Mouse (Mus musculus) midbrain, embryonic 16.5 days (tissue): ENCODE results near the gene Gbp6. TPM values are rescaled to one million over a fixed set of nuclear protein-coding genes. Genes with fewer than 3 reads are reported as not detected.
"Not testable (repeated sequence)": the region's sequence is repeated elsewhere in the genome, so short reads cannot be mapped to it uniquely, and the experiment has no call there.

Experiments used
- ATAC-seq: fragments of 200-750 bp; cut with Nextera tagmentation; 2 replicates; pipeline ENCODE4 v1.8.0; 2017; ENCODE audit warnings: moderate TSS enrichment
- H3K27ac ChIP-seq: fragments of 300-500 bp; sonication (generic); 2 replicates; pipeline ENCODE4 v1.5.1; 2014; ENCODE audit warnings: mild to moderate bottlenecking, low read length, mixed read lengths
- H3K27me3 ChIP-seq: fragments of 300-500 bp; sonication (generic); 2 replicates; pipeline ENCODE4 v1.6.1; 2014; ENCODE audit warnings: low read depth, low read length, mixed read lengths; ENCODE audit not compliant: control insufficient read depth, insufficient read depth
- H3K36me3 ChIP-seq: fragments of 300-500 bp; sonication (generic); 2 replicates; pipeline ENCODE4 v1.6.1; 2014; ENCODE audit warnings: mild to moderate bottlenecking, low read length, moderate library complexity, mixed read lengths; ENCODE audit not compliant: control insufficient read depth, insufficient read depth
- H3K4me1 ChIP-seq: fragments of 300-500 bp; sonication (generic); 2 replicates; pipeline ENCODE4 v1.6.1; 2014; ENCODE audit warnings: mild to moderate bottlenecking, low read length, mixed read lengths; ENCODE audit not compliant: control insufficient read depth, insufficient read depth
- H3K4me2 ChIP-seq: fragments of 300-500 bp; sonication (generic); 2 replicates; pipeline ENCODE4 v1.6.1; 2014; ENCODE audit warnings: mild to moderate bottlenecking, low read length, mixed read lengths
- H3K4me3 ChIP-seq: fragments of 300-500 bp; sonication (generic); 2 replicates; pipeline ENCODE4 v1.5.1; 2014; ENCODE audit warnings: low read depth, mild to moderate bottlenecking, low read length, moderate library complexity, mixed read lengths
- H3K9ac ChIP-seq: fragments of 300-500 bp; sonication (generic); 2 replicates; pipeline ENCODE4 v1.6.1; 2014; ENCODE audit warnings: low read depth, low read length, mixed read lengths
- H3K9me3 ChIP-seq: fragments of 300-500 bp; sonication (generic); replicated peaks from 2 replicates; pipeline ENCODE4 v1.6.1; 2014; ENCODE audit warnings: mild to moderate bottlenecking, low read length, mixed read lengths; ENCODE audit not compliant: control insufficient read depth, poor library complexity, severe bottlenecking
- WGBS: fragments of 180-500 bp; shearing (Covaris S2); extraction: QIAGEN DNeasy Blood & Tissue Kit; methylation state at CpG from one replicate; pipeline ENCODE4 v1.1.7; 2014; 5-methylcytosine and 5-hydroxymethylcytosine counted together
- polyA plus RNA-seq: library from polyadenylated mRNA; unstranded; fragments of >200 nt; fragmentation: Nextera tagmentation; extraction: Ambion mirVana; gene quantifications from 2 replicates; pipeline ENCODE4 v1.2.1, GENCODE M21; 2015

The Gbp6 gene
- polyA plus RNA-seq, result 1.8 and 2.0 TPM in 2 replicates

DNA sequence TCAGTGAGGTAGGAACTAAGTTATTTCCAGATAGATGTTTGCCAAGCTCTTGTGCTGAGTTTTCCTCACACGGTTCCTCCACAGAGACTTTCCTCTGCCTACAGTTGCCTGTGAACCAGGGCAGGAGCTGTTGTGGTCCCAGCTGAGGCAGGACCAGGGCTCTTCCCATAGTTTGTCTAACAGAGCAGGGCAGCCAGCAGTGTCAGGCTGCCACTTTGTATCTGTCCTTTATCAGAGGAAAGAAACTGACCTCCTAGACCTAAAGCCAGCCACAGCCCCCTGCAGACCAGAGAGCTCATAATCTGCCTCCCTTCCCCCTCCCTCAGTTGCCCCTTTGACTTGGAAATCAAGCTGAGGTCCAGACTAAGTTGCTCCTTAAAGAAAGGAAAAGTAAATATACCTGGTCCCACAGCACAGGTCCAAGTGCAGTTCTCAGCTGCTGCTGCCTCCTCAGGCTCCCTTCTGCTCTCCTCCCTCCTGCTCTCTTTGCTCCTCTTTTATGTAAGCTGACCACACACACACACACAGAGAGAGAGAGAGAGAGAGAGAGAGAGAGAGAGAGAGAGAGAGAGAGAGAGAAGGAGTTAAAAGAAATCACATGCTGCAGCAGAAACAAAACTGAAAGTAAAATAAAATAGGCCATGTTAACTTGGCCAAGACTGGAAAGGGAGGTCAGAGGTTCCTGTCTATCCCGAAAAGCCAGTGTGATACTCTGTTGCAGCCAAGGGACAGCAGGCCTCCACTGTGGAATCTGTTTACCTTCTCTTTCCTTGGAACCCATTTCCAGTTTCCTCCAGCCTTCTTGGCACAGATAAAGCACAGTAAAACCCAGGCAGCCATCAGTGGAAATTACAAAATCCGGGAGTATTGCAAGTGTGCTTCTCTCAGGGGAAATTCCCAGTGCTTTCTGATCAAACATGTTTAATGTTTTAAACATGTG, at the start of gene Gbp6, which contains the start of gene Gm43302:
Gene Gbp6, minus strand, starts transcription at position 473 of the 940 bp plus-strand sequence.
Gene Gm43302, minus strand, starts transcription at position 470 of the 940 bp plus-strand sequence.
- H3K4me1 ChIP-seq, H3K4me2 ChIP-seq, H3K27me3 ChIP-seq, H3K4me3 ChIP-seq, H3K27ac ChIP-seq, H3K9me3 ChIP-seq, H3K36me3 ChIP-seq, ATAC-seq, H3K9ac ChIP-seq: not testable (repeated sequence)
- WGBS, result 40% methylated on average over 3 of the region's 3 CpGs

DNA sequence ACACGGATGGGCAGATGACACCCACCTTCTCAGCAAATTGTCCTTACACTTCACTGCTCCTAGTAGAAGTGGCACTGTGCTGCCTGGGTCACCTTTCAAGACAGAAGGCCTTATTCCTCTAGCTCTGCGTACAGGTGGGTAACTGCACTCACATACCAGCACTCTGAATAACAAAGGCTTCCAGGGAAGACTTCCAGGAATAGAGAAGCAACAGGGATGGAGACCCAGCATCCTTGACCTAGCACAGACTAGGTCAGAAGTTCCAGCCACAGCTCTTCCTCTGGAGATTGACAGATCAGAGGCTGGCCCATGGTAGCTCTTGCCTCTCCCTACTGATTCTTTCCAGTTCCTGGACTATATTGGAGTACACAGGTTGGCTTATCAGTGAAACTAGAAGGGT, 47.8 kb upstream of the Gbp6 start:
- H3K9ac ChIP-seq, result no peak overlapping the region
- H3K4me3 ChIP-seq, result no peak overlapping the region
- H3K27ac ChIP-seq, result no peak overlapping the region
- no peak for ATAC-seq
- H3K27me3 ChIP-seq, result no peaks in the 10 kb centered on the region
- H3K4me1 ChIP-seq, result no peaks in the 10 kb centered on the region
- H3K36me3 ChIP-seq, result no peaks in the 10 kb centered on the region
- WGBS, result 66% methylated on average over 2 of the region's 2 CpGs
- H3K9me3 ChIP-seq, result no peaks in the 10 kb centered on the region
- no peak overlapping the region for H3K4me2 ChIP-seq

- H3K27ac ChIP-seq, result no peak overlapping the region
- 69% methylated on average over 2 of the region's 2 CpGs for WGBS
- no peaks in the 10 kb centered on the region for H3K27me3 ChIP-seq
- no peak overlapping the region for H3K4me2 ChIP-seq
- no peaks in the 10 kb centered on the region for H3K4me1 ChIP-seq
- H3K9ac ChIP-seq, result no peak overlapping the region
- H3K9me3 ChIP-seq, result no peaks in the 10 kb centered on the region
- ATAC-seq, result no peak
- no peak overlapping the region for H3K4me3 ChIP-seq
- no peaks in the 10 kb centered on the region for H3K36me3 ChIP-seq
Observed at GRCm38 (mm10) chr5:105322543-105322942, 29.0 kb upstream of the Gbp6 start.

DNA sequence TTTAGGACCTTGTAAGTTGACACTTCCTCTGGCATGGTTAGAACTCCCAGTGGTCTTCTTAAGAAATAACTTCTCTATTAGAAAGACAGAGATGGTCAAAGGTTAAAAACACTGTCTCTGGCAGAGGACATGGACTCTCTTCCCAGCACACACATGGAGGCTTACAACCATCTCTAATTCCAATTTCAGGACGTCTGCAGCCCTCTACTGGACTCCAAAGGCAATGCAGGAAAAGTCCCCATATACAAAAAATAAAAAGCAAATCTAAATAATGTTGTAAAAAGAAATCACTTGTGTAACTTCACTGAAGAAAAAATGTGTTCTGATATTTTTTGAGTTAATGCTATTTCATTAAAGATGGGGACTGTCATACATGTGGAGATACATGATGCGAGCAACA, 17.4 kb upstream of the Gbp6 start:
- no peak overlapping the region for H3K27ac ChIP-seq
- no peak overlapping the region for H3K4me3 ChIP-seq
- H3K9ac ChIP-seq, result no peak overlapping the region
- ATAC-seq, result no peak
- no peaks in the 10 kb centered on the region for H3K36me3 ChIP-seq
- H3K27me3 ChIP-seq, result no peaks in the 10 kb centered on the region
- 82% methylated on average over 2 of the region's 2 CpGs for WGBS
- no peak overlapping the region for H3K4me2 ChIP-seq
- H3K9me3 ChIP-seq, result no peaks in the 10 kb centered on the region
- no peaks in the 10 kb centered on the region for H3K4me1 ChIP-seq

- not testable (repeated sequence) for H3K36me3 ChIP-seq, ATAC-seq
- 68% methylated on average over 1 of the region's 1 CpGs for WGBS
Observed at GRCm38 (mm10) chr5:105309148-105309547, 15.7 kb upstream of the Gbp6 start.

GRCm38 (mm10) chr5:105306946-105307345, 13.4 kb upstream of the Gbp6 start:
- not testable (repeated sequence) for ATAC-seq, H3K9ac ChIP-seq, H3K9me3 ChIP-seq, H3K4me1 ChIP-seq, H3K36me3 ChIP-seq, H3K4me3 ChIP-seq, H3K27me3 ChIP-seq, H3K4me2 ChIP-seq, H3K27ac ChIP-seq

More at GRCm38 (mm10) chr5:105309148-105309547, 15.7 kb upstream of the Gbp6 start:
- H3K4me3 ChIP-seq, H3K27me3 ChIP-seq, H3K4me2 ChIP-seq, H3K27ac ChIP-seq, H3K9me3 ChIP-seq, H3K4me1 ChIP-seq, H3K9ac ChIP-seq: not testable (repeated sequence)

- Histone ChIP-seq H3K9ac (no peak overlapping the region), H3K9me3 (no peaks in the 10 kb centered on the region), H3K27ac (no peak overlapping the region), H3K4me3 (no peak overlapping the region), H3K4me2 (no peak overlapping the region), H3K27me3 (no peaks in the 10 kb centered on the region), H3K36me3 (no peaks in the 10 kb centered on the region), H3K4me1 (no peaks in the 10 kb centered on the region)
- WGBS, result 90% methylated on average over 1 of the region's 1 CpGs
- no peak for ATAC-seq
Observed at GRCm38 (mm10) chr5:105306159-105306581, 12.7 kb upstream of the Gbp6 start.

- ATAC-seq, H3K27me3 ChIP-seq, H3K4me2 ChIP-seq, H3K9me3 ChIP-seq, H3K36me3 ChIP-seq, H3K4me3 ChIP-seq, H3K4me1 ChIP-seq, H3K27ac ChIP-seq, H3K9ac ChIP-seq: not testable (repeated sequence)
- WGBS, result 84% methylated on average over 4 of the region's 4 CpGs
Observed at GRCm38 (mm10) chr5:105305671-105306070, 12.2 kb upstream of the Gbp6 start.

GRCm38 (mm10) chr5:105301963-105302362, 8.5 kb upstream of the Gbp6 start:
- H3K4me3 ChIP-seq, result no peak overlapping the region
- H3K27me3 ChIP-seq, result no peaks in the 10 kb centered on the region
- no peaks in the 10 kb centered on the region for H3K36me3 ChIP-seq
- H3K27ac ChIP-seq, result no peak overlapping the region
- no peaks in the 10 kb centered on the region for H3K4me1 ChIP-seq
- 79% methylated on average over 4 of the region's 4 CpGs for WGBS
- H3K9me3 ChIP-seq, result no peaks in the 10 kb centered on the region
- H3K9ac ChIP-seq, result no peak overlapping the region
- no peak overlapping the region for H3K4me2 ChIP-seq
- ATAC-seq, result no peak
